Mouse (Mus musculus) spleen, adult 2 months (tissue): ENCODE measurements at regions not wholly inside any gene's neighbourhood (a gene's known extent, or its start where the extent isn't known, plus 50 kb on each side); places are given as distances from the start of the nearest gene placed in this dataset.

Experiments
- CTCF ChIP-seq: fragments of 200-500 bp; IDR thresholded peaks from 2 replicates; pipeline ENCODE4 v1.5.1; 2011; ENCODE audit warnings: mild to moderate bottlenecking, inconsistent platforms; ENCODE audit not compliant: insufficient read depth, insufficient read length, insufficient replicate concordance; ENCODE audit errors: extremely low read depth
- POLR2A ChIP-seq: fragments of 200-500 bp; IDR thresholded peaks from 2 replicates; pipeline ENCODE4 v1.6.1; 2011; ENCODE audit warnings: low read depth, low read length, inconsistent platforms

- TF ChIP-seq POLR2A (no peak), CTCF (peak; percentile 21; the same call in 1 of the 2 replicates)
Observed at GRCm38 (mm10) chr5:52240540-52240939, 50.2 kb upstream of the Dhx15 start.
